Mouse (Mus musculus): ENCODE data around the gene Fam169a. TPM values are rescaled to one million over a fixed set of nuclear protein-coding genes. Genes with fewer than 3 reads are reported as not detected.
"Not testable (repeated sequence)": the region's sequence is repeated elsewhere in the genome, so short reads cannot be mapped to it uniquely, and the experiment has no call there.

The Fam169a gene
- polyA plus RNA-seq, 1 experiment from 2014 or later: 10.9 TPM

DNA sequence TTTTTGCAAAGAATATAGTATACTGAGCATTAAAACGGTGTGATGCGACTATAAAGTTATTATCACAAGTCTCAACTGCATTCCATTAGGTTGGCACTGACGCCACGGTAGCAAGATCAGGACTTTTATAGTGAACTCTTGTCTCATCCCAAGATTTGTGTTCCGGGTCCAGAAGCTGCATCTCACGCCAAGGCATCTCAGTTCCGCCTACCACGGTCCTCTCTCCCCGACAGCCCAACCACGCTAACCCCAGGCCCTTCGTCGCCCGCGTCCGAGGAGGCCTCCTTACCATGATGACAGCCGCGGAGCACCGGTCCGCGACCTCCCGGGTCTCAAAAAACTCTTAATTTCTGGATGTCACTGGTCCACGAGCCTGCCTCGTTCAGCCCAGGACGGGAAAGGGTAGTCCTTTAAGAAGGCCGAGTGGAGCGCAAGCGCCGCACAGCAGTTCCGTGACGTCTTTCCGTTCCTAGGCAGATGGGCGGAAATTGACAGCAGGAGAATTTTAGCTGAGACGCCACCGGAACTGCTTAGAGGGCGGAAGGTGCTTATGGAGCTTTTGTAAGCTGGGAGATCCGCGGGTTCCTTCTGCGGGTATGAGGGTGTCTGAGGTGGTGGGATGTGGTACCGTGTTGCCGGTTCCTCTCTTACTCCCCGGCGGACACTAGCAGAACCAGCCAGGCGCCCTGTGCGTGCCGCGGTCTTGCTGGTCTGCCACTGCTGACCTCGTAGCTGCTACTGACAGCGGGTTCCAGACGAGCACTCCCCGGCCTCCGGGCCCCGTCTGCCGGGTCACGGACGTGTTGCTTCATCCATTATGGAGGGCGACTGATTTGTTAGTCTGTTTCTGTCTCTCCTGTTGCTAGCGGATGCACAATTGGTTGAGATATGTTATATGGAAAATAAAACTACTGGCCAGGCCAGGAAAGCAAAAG lies 70.6 kb downstream of the Fam169a start, which contains the start of the genes Gfm2 and Nsa2:
TSS of gene Gfm2 (plus strand) at position 472 of the 935 bp plus-strand sequence.
TSS of gene Nsa2 (minus strand) at position 472 of the 935 bp plus-strand sequence.
- H3K4me2 ChIP-seq (replicated peaks; ENCODE audit: low read depth, low read length): peak within 1 kb of the TSS; percentile 59
- H3K27me3 ChIP-seq (ENCODE audit: control insufficient read depth, insufficient read depth, low read length): no peaks in the 10 kb centered on the region
- peak; percentile 96 for ATAC-seq (ENCODE audit: low FRiP score)
- 0 out of 2 replicates have a peak, but pooled peaks cover 2% of the 10 kb centered on the region for H3K36me3 ChIP-seq (ENCODE audit: control insufficient read depth, insufficient read depth, low read length)
- H3K9me3 ChIP-seq (ENCODE audit: control insufficient read depth, low read length): no peaks in the 10 kb centered on the region
- peak within 1 kb of the TSS; percentile 80 for H3K27ac ChIP-seq (ENCODE audit: low read depth, low read length)
- peak; percentile 92 for DNase-seq (ENCODE audit: low spot score)
- peak within 1 kb of the TSS; percentile 88 for H3K4me3 ChIP-seq (ENCODE audit: low read depth, low read length)
- peak within 1 kb of the TSS; percentile 92 for H3K9ac ChIP-seq (ENCODE audit: low read depth, low read length)
- no peaks in the 10 kb centered on the region; the same call in 1 of the 2 replicates for H3K4me1 ChIP-seq (replicated peaks; ENCODE audit: control insufficient read depth, insufficient read depth, low read length)
- WGBS: under 1% methylated on average over 57 of the region's 57 CpGs

DNA sequence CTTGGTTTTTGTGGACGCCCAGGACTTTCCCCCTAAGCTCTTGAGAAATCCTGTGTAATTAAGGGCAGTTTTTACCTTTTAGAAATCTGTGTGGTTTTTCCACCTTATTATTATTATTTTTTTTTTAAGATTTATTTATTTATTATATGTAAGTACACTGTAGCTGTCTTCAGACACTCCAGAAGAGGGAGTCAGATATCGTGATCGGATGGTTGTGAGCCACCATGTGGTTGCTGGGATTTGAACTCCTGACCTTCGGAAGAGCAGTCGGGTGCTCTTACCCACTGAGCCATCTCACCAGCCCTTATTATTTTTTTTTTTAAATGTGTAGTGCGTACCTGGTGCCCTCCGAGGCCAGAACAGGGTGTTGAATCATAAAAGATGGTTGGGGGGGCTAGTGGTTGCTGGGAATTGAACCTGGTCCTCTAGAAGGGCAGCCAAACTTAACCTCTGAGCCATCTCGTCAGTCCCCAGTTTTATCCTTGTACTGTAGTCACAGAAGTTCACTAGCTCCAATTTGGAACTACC lies 71.4 kb downstream of the Fam169a start:
- WGBS: 38% methylated on average over 8 of the region's 8 CpGs
- peak overlapping the region; percentile 52 for H3K4me2 ChIP-seq (replicated peaks; ENCODE audit: low read depth, low read length)
- peak; percentile 4; the same call in 1 of the 2 replicates for ATAC-seq (ENCODE audit: low FRiP score)
- not testable (repeated sequence) for DNase-seq (ENCODE audit: low spot score); H3K4me1 ChIP-seq (replicated peaks; ENCODE audit: control insufficient read depth, insufficient read depth, low read length); H3K36me3 ChIP-seq (ENCODE audit: control insufficient read depth, insufficient read depth, low read length); H3K9me3 ChIP-seq (ENCODE audit: control insufficient read depth, low read length); H3K27me3 ChIP-seq (ENCODE audit: control insufficient read depth, insufficient read depth, low read length)
- peak overlapping the region; percentile 92 for H3K9ac ChIP-seq (ENCODE audit: low read depth, low read length)
- H3K27ac ChIP-seq (ENCODE audit: low read depth, low read length): peak overlapping the region; percentile 80; the same call in 1 of the 2 replicates
- peak overlapping the region; percentile 88 for H3K4me3 ChIP-seq (ENCODE audit: low read depth, low read length)

GRCm38 (mm10) chr13:97142321-97142720 lies 75.2 kb downstream of the Fam169a start:
- ATAC-seq (ENCODE audit: low FRiP score) (no peak), DNase-seq (ENCODE audit: low spot score) (no peak)
- Histone ChIP-seq H3K9ac (ENCODE audit: low read depth, low read length) (no peak overlapping the region), H3K4me1 (replicated peaks; ENCODE audit: control insufficient read depth, insufficient read depth, low read length) (no peaks in the 10 kb centered on the region; the same call in 1 of the 2 replicates), H3K4me2 (replicated peaks; ENCODE audit: low read depth, low read length) (no peak overlapping the region), H3K27me3 (ENCODE audit: control insufficient read depth, insufficient read depth, low read length) (no peaks in the 10 kb centered on the region), H3K9me3 (ENCODE audit: control insufficient read depth, low read length) (no peaks in the 10 kb centered on the region), H3K36me3 (ENCODE audit: control insufficient read depth, insufficient read depth, low read length) (no peaks in the 10 kb centered on the region), H3K4me3 (ENCODE audit: low read depth, low read length) (no peak overlapping the region), H3K27ac (ENCODE audit: low read depth, low read length) (no peak overlapping the region)
- WGBS: 85% methylated on average over 7 of the region's 7 CpGs

DNA sequence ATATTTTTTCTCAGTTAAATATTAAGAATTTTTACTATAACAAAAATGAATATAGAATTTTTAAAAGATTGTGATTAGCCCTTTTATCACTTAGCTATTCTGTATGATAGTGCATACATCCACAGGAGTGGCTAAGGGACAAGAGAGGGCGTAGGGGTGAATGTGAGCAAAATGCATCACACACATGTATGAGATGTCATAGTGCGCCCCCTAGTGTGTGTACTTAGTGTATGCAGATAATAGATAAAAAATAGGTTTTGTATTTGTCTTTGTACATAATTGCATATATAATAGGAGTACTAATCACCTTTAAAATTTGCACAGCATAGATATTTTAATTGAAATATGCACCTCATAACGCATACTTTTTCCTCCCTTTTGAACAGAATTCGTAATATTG lies 78.7 kb downstream of the Fam169a start:
- Histone ChIP-seq H3K4me1 (replicated peaks; ENCODE audit: control insufficient read depth, insufficient read depth, low read length) (no peaks in the 10 kb centered on the region), H3K27ac (ENCODE audit: low read depth, low read length) (no peak overlapping the region), H3K36me3 (ENCODE audit: control insufficient read depth, insufficient read depth, low read length) (peaks cover 7% of the 10 kb centered on the region; the same call in 1 of the 2 replicates), H3K9me3 (ENCODE audit: control insufficient read depth, low read length) (no peaks in the 10 kb centered on the region), H3K9ac (ENCODE audit: low read depth, low read length) (no peak overlapping the region), H3K27me3 (ENCODE audit: control insufficient read depth, insufficient read depth, low read length) (no peaks in the 10 kb centered on the region), H3K4me2 (replicated peaks; ENCODE audit: low read depth, low read length) (no peak overlapping the region), H3K4me3 (ENCODE audit: low read depth, low read length) (no peak overlapping the region)
- ATAC-seq (ENCODE audit: low FRiP score) (no peak), DNase-seq (ENCODE audit: low spot score) (peak; percentile 68)
- WGBS: 65% methylated on average over 4 of the region's 4 CpGs

- Histone ChIP-seq H3K4me1 (replicated peaks; ENCODE audit: control insufficient read depth, insufficient read depth, low read length) (no peaks in the 10 kb centered on the region), H3K27me3 (ENCODE audit: control insufficient read depth, insufficient read depth, low read length) (no peaks in the 10 kb centered on the region), H3K9me3 (ENCODE audit: control insufficient read depth, low read length) (no peaks in the 10 kb centered on the region), H3K4me2 (replicated peaks; ENCODE audit: low read depth, low read length) (no peak overlapping the region), H3K36me3 (ENCODE audit: control insufficient read depth, insufficient read depth, low read length) (peaks cover 9% of the 10 kb centered on the region; the same call in 1 of the 2 replicates), H3K4me3 (ENCODE audit: low read depth, low read length) (no peak overlapping the region), H3K27ac (ENCODE audit: low read depth, low read length) (no peak overlapping the region), H3K9ac (ENCODE audit: low read depth, low read length) (no peak overlapping the region)
- WGBS: 93% methylated on average over 10 of the region's 10 CpGs
- DNase-seq (ENCODE audit: low spot score) (no peak), ATAC-seq (ENCODE audit: low FRiP score) (no peak)
These were observed 108.6 kb downstream of the Fam169a start for GRCm38 (mm10) chr13:97175520-97176264.

- Histone ChIP-seq H3K27ac (ENCODE audit: low read depth, low read length) (no peak overlapping the region), H3K9ac (ENCODE audit: low read depth, low read length) (no peak overlapping the region), H3K36me3 (ENCODE audit: control insufficient read depth, insufficient read depth, low read length) (peaks cover 9% of the 10 kb centered on the region; the same call in 1 of the 2 replicates), H3K27me3 (ENCODE audit: control insufficient read depth, insufficient read depth, low read length) (no peaks in the 10 kb centered on the region), H3K9me3 (ENCODE audit: control insufficient read depth, low read length) (no peaks in the 10 kb centered on the region), H3K4me3 (ENCODE audit: low read depth, low read length) (no peak overlapping the region), H3K4me1 (replicated peaks; ENCODE audit: control insufficient read depth, insufficient read depth, low read length) (no peaks in the 10 kb centered on the region), H3K4me2 (replicated peaks; ENCODE audit: low read depth, low read length) (no peak overlapping the region)
- ATAC-seq (ENCODE audit: low FRiP score): no peak
- no peak for DNase-seq (ENCODE audit: low spot score)
- 94% methylated on average over 5 of the region's 5 CpGs for WGBS
These were observed 109.6 kb downstream of the Fam169a start for GRCm38 (mm10) chr13:97176731-97177130.

GRCm38 (mm10) chr13:97178943-97179342 lies 111.9 kb downstream of the Fam169a start:
- Histone ChIP-seq H3K4me1 (replicated peaks; ENCODE audit: control insufficient read depth, insufficient read depth, low read length) (no peaks in the 10 kb centered on the region), H3K27ac (ENCODE audit: low read depth, low read length) (no peak overlapping the region), H3K4me3 (ENCODE audit: low read depth, low read length) (no peak overlapping the region), H3K36me3 (ENCODE audit: control insufficient read depth, insufficient read depth, low read length) (peaks cover 2% of the 10 kb centered on the region; the same call in 1 of the 2 replicates), H3K27me3 (ENCODE audit: control insufficient read depth, insufficient read depth, low read length) (no peaks in the 10 kb centered on the region), H3K9ac (ENCODE audit: low read depth, low read length) (no peak overlapping the region), H3K4me2 (replicated peaks; ENCODE audit: low read depth, low read length) (no peak overlapping the region), H3K9me3 (ENCODE audit: control insufficient read depth, low read length) (no peaks in the 10 kb centered on the region)
- 59% methylated on average over 7 of the region's 7 CpGs for WGBS
- no peak for DNase-seq (ENCODE audit: low spot score)
- ATAC-seq (ENCODE audit: low FRiP score): no peak

GRCm38 (mm10) chr13:97180113-97180828 lies 113.2 kb downstream of the Fam169a start:
- H3K36me3 ChIP-seq (ENCODE audit: control insufficient read depth, insufficient read depth, low read length): no peaks in the 10 kb centered on the region; the same call in 1 of the 2 replicates
- no peak for ATAC-seq (ENCODE audit: low FRiP score)
- DNase-seq (ENCODE audit: low spot score): no peak

More at GRCm38 (mm10) chr13:97180113-97180828, 113.2 kb downstream of the Fam169a start:
- Histone ChIP-seq H3K27ac (ENCODE audit: low read depth, low read length) (no peak overlapping the region), H3K4me1 (replicated peaks; ENCODE audit: control insufficient read depth, insufficient read depth, low read length) (no peaks in the 10 kb centered on the region), H3K27me3 (ENCODE audit: control insufficient read depth, insufficient read depth, low read length) (no peaks in the 10 kb centered on the region), H3K4me2 (replicated peaks; ENCODE audit: low read depth, low read length) (no peak overlapping the region), H3K9ac (ENCODE audit: low read depth, low read length) (no peak overlapping the region), H3K4me3 (ENCODE audit: low read depth, low read length) (no peak overlapping the region), H3K9me3 (ENCODE audit: control insufficient read depth, low read length) (no peaks in the 10 kb centered on the region)
- 75% methylated on average over 6 of the region's 6 CpGs for WGBS
